Mouse (Mus musculus) small intestine, adult 2 months (tissue): ENCODE results near the gene Hap1. TPM values are rescaled to one million over a fixed set of nuclear protein-coding genes. Genes with fewer than 3 reads are reported as not detected.

Experiments used
- H3K27ac ChIP-seq: fragments of 200-500 bp; 2 replicates; pipeline ENCODE4 v1.5.1; 2012; ENCODE audit warnings: low read depth, low read length, control low read depth, inconsistent platforms; ENCODE audit not compliant: insufficient read depth
- H3K27me3 ChIP-seq: fragments of 200-500 bp; 2 replicates; pipeline ENCODE4 v1.6.1; 2012; ENCODE audit warnings: mild to moderate bottlenecking, moderate library complexity, low read length, inconsistent platforms; ENCODE audit not compliant: control insufficient read depth, insufficient read depth
- H3K36me3 ChIP-seq: fragments of 200-500 bp; 2 replicates; pipeline ENCODE4 v1.6.1; 2012; ENCODE audit warnings: mild to moderate bottlenecking, low read length, control low read depth, inconsistent platforms; ENCODE audit not compliant: control insufficient read depth, insufficient read depth
- H3K4me1 ChIP-seq: fragments of 200-500 bp; 2 replicates; pipeline ENCODE4 v1.6.1; 2012; ENCODE audit warnings: low read length, inconsistent platforms, mixed read lengths; ENCODE audit not compliant: control insufficient read depth, insufficient read depth, insufficient read length
- H3K4me3 ChIP-seq: fragments of 200-500 bp; 2 replicates; pipeline ENCODE4 v1.5.1; 2012; ENCODE audit warnings: low read depth, mild to moderate bottlenecking, control low read depth, inconsistent platforms, low read length, moderate library complexity
- CTCF ChIP-seq: fragments of 200-500 bp; IDR thresholded peaks from 2 replicates; pipeline ENCODE4 v1.5.1; 2012; ENCODE audit warnings: low read depth, mild to moderate bottlenecking, control low read depth, inconsistent platforms, low read length, moderate library complexity, mixed read lengths; ENCODE audit not compliant: insufficient replicate concordance, insufficient read length; ENCODE audit errors: extremely low read depth
- POLR2A ChIP-seq: fragments of 200-500 bp; IDR thresholded peaks from 2 replicates; pipeline ENCODE4 v1.6.1; 2012; ENCODE audit warnings: low read depth, mild to moderate bottlenecking, control low read depth, inconsistent platforms, low read length, moderate library complexity
- WGBS: fragments of 180-500 bp; shearing (Covaris S2); methylation state at CpG from one replicate; pipeline ENCODE4 v1.1.7; 2018; 5-methylcytosine and 5-hydroxymethylcytosine counted together
- polyA plus RNA-seq: library from polyadenylated mRNA; depleted of rRNA; stranded (reverse); fragments of >200 nt; gene quantifications from 2 replicates; pipeline ENCODE4 v1.2.3, GENCODE M21; 2012; rRNA removed

The Hap1 gene
- polyA plus RNA-seq, 1 experiment, result 4.6 TPM

DNA sequence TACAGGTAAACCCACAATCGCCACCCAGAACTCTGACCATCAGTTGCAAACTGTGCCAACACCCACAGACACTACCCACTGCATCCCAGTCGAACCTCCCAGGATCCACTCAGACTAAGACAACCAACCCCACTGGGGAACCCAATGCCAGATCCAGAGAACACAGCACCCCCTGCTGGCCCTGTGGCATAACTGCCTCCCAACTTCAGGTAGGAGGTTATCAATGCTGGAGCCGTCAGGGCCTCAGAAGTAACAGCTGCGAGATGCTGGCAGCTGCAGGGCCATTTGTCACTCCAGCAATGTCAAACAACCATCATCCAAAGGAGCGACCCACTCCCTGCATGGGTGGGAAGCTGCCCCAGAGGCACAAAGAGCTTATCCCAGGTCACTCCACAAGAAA is 58.1 kb downstream of the Hap1 start:
- Histone ChIP-seq H3K36me3 (no peaks in the 10 kb centered on the region), H3K27ac (no peak overlapping the region), H3K27me3 (no peaks in the 10 kb centered on the region), H3K4me1 (peaks cover 5% of the 10 kb centered on the region), H3K4me3 (no peak overlapping the region)
- TF ChIP-seq POLR2A, result no peak
- peak; percentile 68; the same call in 1 of the 2 replicates for TF ChIP-seq CTCF
- 29% methylated on average over 5 of the region's 5 CpGs for WGBS

Other genes starting within 250 kb of the Hap1 start
- 1.0 TPM in 1 of 2 replicates, not detected in the other for gene Krt13, start 234.6 kb downstream of the Hap1 start, polyA plus RNA-seq
- gene Krt15, start 220.2 kb downstream of the Hap1 start, polyA plus RNA-seq, result 0.32 and 1.1 TPM in 2 replicates
- 1,218 and 2,324 TPM in 2 replicates for gene Krt19, start 207.5 kb downstream of the Hap1 start, polyA plus RNA-seq
- not detected in 2 replicates for gene Krt9, start 162.9 kb downstream of the Hap1 start, polyA plus RNA-seq
- 0.27 TPM in 1 of 2 replicates, not detected in the other for gene Krt14, start 148.6 kb downstream of the Hap1 start, polyA plus RNA-seq
- 0.08 TPM in 1 of 2 replicates, not detected in the other for gene Krt16, start 107.2 kb downstream of the Hap1 start, polyA plus RNA-seq
- gene Krt17, start 95.1 kb downstream of the Hap1 start, polyA plus RNA-seq, result 0.11 and 0.72 TPM in 2 replicates
- 0.09 TPM in 1 of 2 replicates, not detected in the other for gene Krt42, start 86.3 kb downstream of the Hap1 start, polyA plus RNA-seq
- gene Eif1, start 36.2 kb downstream of the Hap1 start, polyA plus RNA-seq, result 49.3 and 102 TPM in 2 replicates
- 0.38 and 336 TPM in 2 replicates for gene Gast, start 21.7 kb downstream of the Hap1 start, polyA plus RNA-seq
- gene Jup, start 41.6 kb upstream of the Hap1 start, polyA plus RNA-seq, result 253 and 689 TPM in 2 replicates
- gene P3h4, start 58.7 kb upstream of the Hap1 start, polyA plus RNA-seq, result 11.4 and 12.8 TPM in 2 replicates
- 7.2 and 10.0 TPM in 2 replicates for gene Fkbp10, start 59.6 kb upstream of the Hap1 start, polyA plus RNA-seq
- gene Nt5c3b, start 85.7 kb upstream of the Hap1 start, polyA plus RNA-seq, result 7.9 and 8.4 TPM in 2 replicates
- gene Klhl10, start 85.8 kb upstream of the Hap1 start, polyA plus RNA-seq, result 0.04 TPM in 1 of 2 replicates, not detected in the other
- gene Klhl11, start 116.6 kb upstream of the Hap1 start, polyA plus RNA-seq, result 1.7 TPM in 2 replicates
- 14.0 and 21.7 TPM in 2 replicates for gene Acly, start 171.9 kb upstream of the Hap1 start, polyA plus RNA-seq
- gene Ttc25, start 189.5 kb upstream of the Hap1 start, polyA plus RNA-seq, result 0.01 and 0.09 TPM in 2 replicates
- 12.1 and 19.4 TPM in 2 replicates for gene Cnp, start 218.8 kb upstream of the Hap1 start, polyA plus RNA-seq